Mouse (Mus musculus) NIH3T3 (cell line): ENCODE data around the gene Rsph10b.
A peak's percentile ranks its signal among the peaks of the same experiment; 100 is the strongest.

Experiments used
- DNase-seq: peaks from one replicate; pipeline ENCODE4 v3.0.0-alpha.2; 2012; ENCODE audit warnings: low read depth

Rsph10b gene

DNA sequence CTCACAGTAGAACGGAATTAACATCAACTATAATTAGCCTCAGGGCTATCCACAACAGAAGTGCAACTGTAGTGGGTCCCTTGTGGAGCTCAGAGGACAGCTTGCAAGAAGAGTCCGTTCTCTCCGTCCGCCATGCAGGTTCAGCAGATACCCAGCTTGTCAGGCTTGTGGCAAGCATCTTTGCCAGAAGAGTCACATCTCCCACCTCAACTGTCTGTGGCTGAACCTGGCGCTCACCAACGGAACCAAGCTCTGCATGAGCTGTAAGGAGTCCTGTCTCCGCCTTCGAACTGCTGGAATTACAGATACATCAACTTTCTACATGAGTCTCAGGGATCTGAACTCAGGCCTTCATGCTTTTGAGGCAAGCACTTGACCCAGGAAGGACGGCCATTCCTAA lies 3.3 kb downstream of the Rsph10b start:
- no peak for DNase-seq

- DNase-seq: no peak
These were observed 8.8 kb downstream of the Rsph10b start for GRCm38 (mm10) chr5:143941588-143941987.

- no peak for DNase-seq
These were observed 10.6 kb downstream of the Rsph10b start for GRCm38 (mm10) chr5:143943231-143944125.

DNA sequence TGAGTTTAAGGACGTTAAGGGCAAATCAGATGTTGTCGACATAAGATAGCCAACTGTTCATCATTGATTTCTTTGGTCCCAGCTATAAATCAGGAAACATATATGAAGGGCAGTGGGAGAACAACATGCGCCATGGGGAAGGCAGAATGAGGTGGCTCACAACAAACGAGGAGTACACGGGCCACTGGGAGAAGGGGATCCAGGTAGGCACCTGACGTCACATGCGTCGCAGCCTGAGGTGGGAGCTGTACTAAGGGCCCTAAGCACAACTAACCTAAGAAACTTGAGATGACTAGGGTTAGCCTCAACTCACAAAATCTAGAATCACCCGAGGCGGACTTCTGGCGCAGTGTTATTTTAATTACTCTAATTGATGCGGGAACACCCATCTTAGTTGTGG lies 15.5 kb downstream of the Rsph10b start:
- no peak for DNase-seq

DNA sequence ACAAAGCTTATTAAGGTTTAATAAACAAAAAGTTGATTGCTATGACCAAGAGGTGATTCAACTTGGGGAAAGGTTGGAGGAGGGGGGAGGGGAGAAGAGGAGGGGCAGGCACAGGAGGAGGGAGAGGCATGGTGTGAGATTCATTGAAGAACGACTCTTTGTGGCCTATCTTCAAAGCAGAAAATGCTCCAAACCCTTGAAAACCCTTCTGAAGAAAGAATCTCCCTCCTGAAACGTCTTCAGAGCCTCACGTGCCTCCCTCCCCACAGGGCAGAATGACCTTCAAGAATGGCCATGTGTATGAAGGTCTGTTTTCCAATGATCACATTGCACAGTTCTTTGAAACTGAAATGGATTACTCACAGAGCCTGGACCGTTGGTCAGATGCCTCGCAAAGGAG lies 17.2 kb downstream of the Rsph10b start:
- no peak for DNase-seq

DNA sequence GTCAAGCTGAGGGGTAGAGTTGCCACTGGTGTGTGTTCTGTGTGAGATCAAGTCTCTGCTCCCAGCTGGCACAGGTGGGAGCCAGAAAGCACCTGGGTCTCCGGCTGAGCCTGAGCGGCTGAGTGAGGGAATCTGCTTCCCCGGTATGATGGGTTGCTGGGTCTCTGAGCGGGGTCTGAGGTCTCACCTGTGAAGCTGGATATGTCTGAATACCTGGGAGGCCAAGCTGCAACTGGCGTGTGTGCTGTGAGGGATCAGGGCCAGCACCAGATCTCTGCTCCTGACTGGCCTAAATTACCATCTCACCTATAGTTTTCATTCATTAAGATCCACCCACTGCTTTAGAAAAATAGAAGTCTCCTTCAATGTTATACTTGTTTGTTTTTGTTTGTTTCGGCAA lies 24.3 kb downstream of the Rsph10b start:
- no peak for DNase-seq

GRCm38 (mm10) chr5:143959551-143959950 lies 26.7 kb downstream of the Rsph10b start:
- DNase-seq: no peak

- no peak for DNase-seq
These were observed 28.3 kb downstream of the Rsph10b start for GRCm38 (mm10) chr5:143961176-143961575.

DNA sequence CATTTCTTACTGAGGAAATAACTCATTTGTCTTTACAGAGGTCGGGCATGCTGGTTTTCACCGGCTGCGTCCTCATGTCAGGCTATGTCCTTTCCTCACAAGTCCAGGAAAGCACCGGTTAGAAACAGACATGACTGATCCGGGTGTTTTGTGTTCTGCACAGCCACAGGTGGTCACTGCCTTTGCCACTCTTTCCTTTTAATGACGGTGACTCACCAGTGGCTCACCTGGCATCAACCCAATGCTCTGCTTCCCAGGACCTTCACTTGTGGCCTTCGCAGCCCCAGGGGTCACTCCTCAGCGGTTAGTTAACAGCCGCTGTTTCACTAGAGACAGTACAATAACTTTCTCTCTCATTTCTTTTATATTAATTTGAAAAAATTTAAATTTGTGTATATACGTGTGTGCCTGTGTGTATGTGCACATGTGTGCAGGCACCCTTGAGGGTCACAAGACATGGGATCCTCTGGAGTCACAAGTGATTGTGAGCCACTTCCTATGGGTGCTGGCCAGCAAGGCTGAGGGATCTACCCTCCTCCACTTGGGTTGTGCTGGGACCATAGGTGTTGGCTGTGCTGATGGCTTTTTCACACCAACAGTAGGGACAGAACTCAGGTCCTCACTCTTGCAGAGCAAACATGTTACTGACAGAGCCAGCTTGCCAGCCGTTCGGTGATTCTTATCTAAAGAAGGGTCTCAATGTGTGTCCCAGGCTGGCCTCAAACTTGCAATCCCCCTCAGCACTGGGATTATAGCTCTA lies 32.9 kb downstream of the Rsph10b start:
- DNase-seq: peak; percentile 14

- DNase-seq: no peak
These were observed 33.8 kb downstream of the Rsph10b start for GRCm38 (mm10) chr5:143966671-143967070.

GRCm38 (mm10) chr5:143972628-143973027 lies 39.8 kb downstream of the Rsph10b start:
- DNase-seq: no peak

GRCm38 (mm10) chr5:143974931-143975630 lies 42.2 kb downstream of the Rsph10b start:
- peak; percentile 86 for DNase-seq

- no peak for DNase-seq
These were observed 42.7 kb downstream of the Rsph10b start for GRCm38 (mm10) chr5:143975631-143975933.

DNA sequence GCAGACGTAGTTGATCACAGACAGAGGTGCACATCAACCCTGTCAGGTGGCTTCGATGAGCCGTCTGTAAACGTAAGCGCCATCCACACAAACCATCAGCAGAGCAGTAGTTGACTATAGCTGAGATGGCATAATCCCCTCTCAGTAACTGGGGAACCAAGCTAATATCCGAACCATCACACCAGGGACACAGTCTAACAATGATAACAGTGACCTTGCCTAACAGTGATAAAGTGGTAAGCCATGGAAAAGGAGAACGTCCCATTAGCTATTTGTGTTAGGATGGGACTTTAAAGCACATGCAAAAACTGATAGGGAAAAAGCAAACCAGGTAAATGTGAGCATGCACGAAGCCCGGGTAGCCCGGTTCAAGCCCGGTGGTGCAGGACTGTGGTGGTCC lies 43.4 kb downstream of the Rsph10b start:
- DNase-seq: no peak

- DNase-seq: no peak
These were observed 44.0 kb downstream of the Rsph10b start for GRCm38 (mm10) chr5:143976726-143977431.

GRCm38 (mm10) chr5:143980858-143981257 lies 48.0 kb downstream of the Rsph10b start:
- no peak for DNase-seq

- DNase-seq: no peak
These were observed 49.5 kb downstream of the Rsph10b start for GRCm38 (mm10) chr5:143982361-143982760.

GRCm38 (mm10) chr5:143985381-143985780 lies 52.5 kb downstream of the Rsph10b start:
- DNase-seq: no peak

GRCm38 (mm10) chr5:143987596-143987995 lies 54.8 kb downstream of the Rsph10b start:
- no peak for DNase-seq

- DNase-seq: no peak
These were observed 56.2 kb downstream of the Rsph10b start for GRCm38 (mm10) chr5:143989046-143989445.

- DNase-seq: no peak
These were observed 57.3 kb downstream of the Rsph10b start for GRCm38 (mm10) chr5:143990086-143990485.

GRCm38 (mm10) chr5:143992661-143993060 lies 59.8 kb downstream of the Rsph10b start:
- DNase-seq: no peak
